Mouse (Mus musculus) C2C12 (cell line): ENCODE measurements around the gene Sema4a. TPM values are rescaled to one million over a fixed set of nuclear protein-coding genes. Genes with fewer than 3 reads are reported as not detected.

Experiments
- H3K27me3 ChIP-seq: one replicate; pipeline ENCODE4 v1.6.1; 2011; ENCODE audit not compliant: control insufficient read depth, insufficient read depth, insufficient read length
- H3K36me3 ChIP-seq: one replicate; pipeline ENCODE4 v1.6.1; 2011; ENCODE audit not compliant: control insufficient read depth, insufficient read depth
- H3K4me3 ChIP-seq: one replicate; pipeline ENCODE4 v1.5.1; 2011; ENCODE audit warnings: mild to moderate bottlenecking, control low read depth; ENCODE audit not compliant: poor library complexity, insufficient read depth, severe bottlenecking
- H3K79me2 ChIP-seq: one replicate; pipeline ENCODE4 v1.6.1; 2011; ENCODE audit not compliant: control insufficient read depth, insufficient read depth
- H3K79me3 ChIP-seq: one replicate; pipeline ENCODE4 v1.6.1; 2011; ENCODE audit warnings: low read depth, control low read depth
- H3ac ChIP-seq: one replicate; pipeline ENCODE3; 2011; ENCODE audit warnings: low read depth; ENCODE audit not compliant: control insufficient read depth, insufficient read length
- CEBPB ChIP-seq: IDR thresholded peaks from one replicate; pipeline ENCODE4 v1.6.1; 2011; ENCODE audit warnings: low read depth, mild to moderate bottlenecking, control low read depth, moderate library complexity
- CTCF ChIP-seq: IDR thresholded peaks from one replicate; pipeline ENCODE4 v1.5.1; 2011; ENCODE audit not compliant: control insufficient read depth, insufficient read depth, insufficient read length
- FOSL1 ChIP-seq: IDR thresholded peaks from one replicate; pipeline ENCODE4 v1.8.0; 2011; ENCODE audit warnings: mild to moderate bottlenecking, low read length; ENCODE audit not compliant: poor library complexity, insufficient read depth, severe bottlenecking
- MAX ChIP-seq: IDR thresholded peaks from one replicate; pipeline ENCODE4 v1.6.1; 2011; ENCODE audit warnings: mild to moderate bottlenecking, control low read depth
- MYOD1 ChIP-seq: IDR thresholded peaks from one replicate; pipeline ENCODE4 v1.6.1; 2011; ENCODE audit warnings: low read depth; ENCODE audit not compliant: control insufficient read depth, insufficient read length
- MYOG ChIP-seq: IDR thresholded peaks from one replicate; pipeline ENCODE4 v1.6.1; 2011; ENCODE audit not compliant: control insufficient read depth, insufficient read length; ENCODE audit errors: extremely low read depth
- USF1 ChIP-seq: IDR thresholded peaks from one replicate; pipeline ENCODE4 v1.6.1; 2011; ENCODE audit warnings: low read depth, mild to moderate bottlenecking, control low read depth, moderate library complexity
- long read RNA-seq, 2 experiments: library from polyadenylated mRNA; unstranded; transcript quantifications; one replicate each; pipeline ENCODE4 v2.0.0; 2019 to 2020
- polyA plus RNA-seq: library from polyadenylated mRNA; unstranded; fragments of >200 nt; fragmentation: generic; extraction: Trizol; gene quantifications from one replicate; pipeline ENCODE4 v1.2.1, GENCODE M21; 2012; ENCODE audit warnings: missing spikeins

Gene Sema4a
- 0.69 TPM for polyA plus RNA-seq
- long read RNA-seq, experiment 1 = 0 reads
- long read RNA-seq, experiment 2, partial matches to known transcripts = 0 of 2 reads
- long read RNA-seq, experiment 2, other reads (novel, unspliced or antisense) = 1 of 2 reads

- H3K4me3 ChIP-seq = no peak within 1 kb of the TSS
- TF ChIP-seq USF1 (no peak), MAX (no peak), MYOD1 (no peak), CTCF (no peak), FOSL1 (no peak), CEBPB (no peak), MYOG (no peak)
- no peaks in the 10 kb centered on the region for H3K79me2 ChIP-seq
- H3K27me3 ChIP-seq = no peaks in the 10 kb centered on the region
- no peaks in the 10 kb centered on the region for H3K79me3 ChIP-seq
- H3ac ChIP-seq = no peak within 1 kb of the TSS
- H3K36me3 ChIP-seq = no peaks in the 10 kb centered on the region
Measured at GRCm38 (mm10) chr3:88460983-88461696, at the start of gene Sema4a. TSS of gene Sema4a (minus strand) at chr3:88461182.

GRCm38 (mm10) chr3:88509692-88510420 is 48.9 kb upstream of the Sema4a start, which contains the start of gene Lmna:
TSS of gene Lmna (minus strand) at chr3:88509956.
- no peaks in the 10 kb centered on the region for H3K36me3 ChIP-seq
- H3K27me3 ChIP-seq = no peaks in the 10 kb centered on the region
- H3K79me3 ChIP-seq = no peaks in the 10 kb centered on the region
- peaks cover 31% of the 10 kb centered on the region for H3K79me2 ChIP-seq
- peak within 1 kb of the TSS; percentile 27 for H3K4me3 ChIP-seq
- peak within 1 kb of the TSS; percentile 41 for H3ac ChIP-seq
- peak; percentile 26 for TF ChIP-seq CEBPB
- TF ChIP-seq MYOG = no peak
- peak; percentile 96 for TF ChIP-seq MAX
- TF ChIP-seq USF1 = peak; percentile 71
- TF ChIP-seq CTCF = peak; percentile 42

GRCm38 (mm10) chr3:88509250-88509649 is 48.3 kb upstream of the Sema4a start:
- H3K36me3 ChIP-seq = no peaks in the 10 kb centered on the region
- peak overlapping the region; percentile 27 for H3K4me3 ChIP-seq
- no peak overlapping the region for H3ac ChIP-seq
- H3K79me3 ChIP-seq = no peaks in the 10 kb centered on the region
- no peak for TF ChIP-seq USF1
- TF ChIP-seq CEBPB = no peak
- TF ChIP-seq MAX = no peak
- TF ChIP-seq MYOG = no peak
- no peak for TF ChIP-seq MYOD1
- no peak for TF ChIP-seq CTCF
- no peak for TF ChIP-seq FOSL1
- H3K27me3 ChIP-seq = no peaks in the 10 kb centered on the region
- peaks cover 32% of the 10 kb centered on the region for H3K79me2 ChIP-seq

GRCm38 (mm10) chr3:88505765-88506164 is 44.8 kb upstream of the Sema4a start:
- no peak overlapping the region for H3K4me3 ChIP-seq

GRCm38 (mm10) chr3:88505081-88505480 is 44.1 kb upstream of the Sema4a start:
- H3ac ChIP-seq = no peak overlapping the region
- H3K4me3 ChIP-seq = no peak overlapping the region
- no peak for TF ChIP-seq MYOD1
- no peak for TF ChIP-seq CEBPB
- TF ChIP-seq MAX = no peak
- no peak for TF ChIP-seq FOSL1
- no peak for TF ChIP-seq CTCF
- no peak for TF ChIP-seq USF1
- no peak for TF ChIP-seq MYOG
- H3K36me3 ChIP-seq = peaks cover 17% of the 10 kb centered on the region
- no peaks in the 10 kb centered on the region for H3K27me3 ChIP-seq
- peaks cover 49% of the 10 kb centered on the region for H3K79me2 ChIP-seq
- peaks cover 28% of the 10 kb centered on the region for H3K79me3 ChIP-seq

More at GRCm38 (mm10) chr3:88505765-88506164, 44.8 kb upstream of the Sema4a start:
- peaks cover 13% of the 10 kb centered on the region for H3K36me3 ChIP-seq
- no peak overlapping the region for H3ac ChIP-seq
- no peaks in the 10 kb centered on the region for H3K27me3 ChIP-seq
- no peak for TF ChIP-seq MYOG
- no peak for TF ChIP-seq CTCF
- no peak for TF ChIP-seq FOSL1
- TF ChIP-seq MYOD1 = no peak
- no peak for TF ChIP-seq CEBPB
- TF ChIP-seq USF1 = no peak
- no peak for TF ChIP-seq MAX
- H3K79me2 ChIP-seq = peaks cover 46% of the 10 kb centered on the region
- peaks cover 22% of the 10 kb centered on the region for H3K79me3 ChIP-seq
